Mouse (Mus musculus): ENCODE data around the gene Zdbf2. TPM values are rescaled to one million over a fixed set of nuclear protein-coding genes. Genes with fewer than 3 reads are reported as not detected.

Zdbf2 gene
- 2.5 and 3.4 TPM in 2 replicates for polyA plus RNA-seq (2015; fragmentation: Nextera tagmentation; extraction: Ambion mirVana)

GRCm38 (mm10) chr1:63272741-63273338, at the start of gene Zdbf2:
TSS of gene Zdbf2 (plus strand) at chr1:63273265.

Small RNA genes within 50 kb of the gene (microRNA-seq; reads per million reads assigned to microRNA genes)
- gene Gm24513 = not detected

Other genes with a start within 250 kb of the Zdbf2 start
- 6.8 and 7.1 TPM in 2 replicates for gene Ino80d, start 158.6 kb upstream of the Zdbf2 start, polyA plus RNA-seq (2015; fragmentation: Nextera tagmentation; extraction: Ambion mirVana)
- 388 and 447 TPM in 2 replicates for gene Eef1b2, start 96.4 kb upstream of the Zdbf2 start, polyA plus RNA-seq (2015; fragmentation: Nextera tagmentation; extraction: Ambion mirVana)
- 90.2 and 93.7 TPM in 2 replicates for gene Ndufs1, start 96.4 kb upstream of the Zdbf2 start, polyA plus RNA-seq (2015; fragmentation: Nextera tagmentation; extraction: Ambion mirVana)
- 0.18 and 0.26 TPM in 2 replicates for gene Gpr1, start 58.7 kb upstream of the Zdbf2 start, polyA plus RNA-seq (2015; fragmentation: Nextera tagmentation; extraction: Ambion mirVana)
- gene Adam23, start 172.6 kb downstream of the Zdbf2 start, polyA plus RNA-seq (2015; fragmentation: Nextera tagmentation; extraction: Ambion mirVana) = 8.0 and 10.0 TPM in 2 replicates